Mouse (Mus musculus): ENCODE measurements around the gene St6galnac5.

The St6galnac5 gene

GRCm38 (mm10) chr3:152913625-152914024 lies 68.4 kb downstream of the St6galnac5 start:
- DNase-seq (ENCODE audit: low read depth, low spot score), result no peak

DNA sequence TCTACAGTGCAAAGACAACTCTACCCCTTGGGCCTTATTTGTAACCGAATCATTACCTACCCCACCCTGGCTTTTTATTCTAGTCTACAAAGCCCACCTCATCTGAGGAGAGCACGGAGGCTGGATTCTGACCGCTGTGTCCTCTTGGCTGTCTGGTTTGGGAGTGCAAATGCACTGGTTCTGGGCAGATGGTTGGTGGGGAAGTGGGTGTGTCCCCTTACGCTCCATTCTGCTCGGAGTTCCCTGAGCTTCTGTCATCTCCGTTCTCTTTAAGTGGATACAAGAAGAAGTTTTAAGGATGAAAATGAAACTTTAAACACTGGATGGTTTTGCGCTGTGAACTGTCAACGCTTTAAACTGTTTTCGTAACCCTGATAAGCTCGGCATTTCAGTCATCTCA lies 68.9 kb downstream of the St6galnac5 start:
- no peak for DNase-seq (ENCODE audit: low read depth, low spot score)

DNA sequence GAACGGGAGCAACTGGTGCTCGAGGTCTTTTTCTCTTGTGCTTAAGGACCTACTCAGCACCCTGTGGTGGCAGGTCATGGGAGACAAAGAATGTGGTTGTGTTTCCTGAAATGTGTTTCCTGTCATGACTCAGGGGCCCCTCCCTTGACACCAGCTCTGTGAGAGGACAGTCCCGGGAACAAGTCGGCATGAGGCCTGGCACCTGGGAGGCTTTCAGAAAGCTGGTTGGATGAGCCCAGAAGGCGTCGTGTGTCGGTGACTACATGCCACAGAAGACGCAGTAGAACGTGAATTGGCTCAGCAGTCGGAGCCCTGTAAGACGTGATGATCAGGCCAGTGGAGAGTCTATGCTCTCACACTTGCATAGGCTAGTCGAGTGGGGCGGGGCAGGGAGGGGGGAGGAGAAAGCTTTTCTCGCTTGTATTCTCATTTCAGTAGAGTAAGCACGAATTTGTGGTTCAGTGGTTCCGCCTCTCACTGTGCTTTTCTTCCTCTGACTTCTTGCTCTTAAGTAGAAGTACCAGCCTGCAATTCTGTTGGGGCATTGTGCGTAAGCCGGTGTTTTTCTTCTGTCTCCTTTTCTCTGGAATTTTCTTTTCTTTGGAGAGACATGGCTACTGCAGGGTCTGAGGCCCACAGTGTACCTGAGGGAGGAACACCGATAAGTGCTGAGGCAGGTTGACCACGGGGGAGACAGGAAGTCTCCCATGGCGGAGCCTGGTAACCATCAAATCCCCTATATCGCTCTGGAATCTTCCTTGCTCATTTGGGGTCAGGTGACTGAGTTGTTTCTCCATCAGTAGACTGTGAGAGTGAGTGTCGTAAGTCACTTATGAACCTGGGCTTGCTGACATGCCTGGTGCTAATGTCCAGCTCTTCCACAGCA lies 69.6 kb downstream of the St6galnac5 start:
- no peak for DNase-seq (ENCODE audit: low read depth, low spot score)

- DNase-seq (ENCODE audit: low read depth, low spot score), result no peak
Observed at GRCm38 (mm10) chr3:152911578-152911977, 70.5 kb downstream of the St6galnac5 start.

DNA sequence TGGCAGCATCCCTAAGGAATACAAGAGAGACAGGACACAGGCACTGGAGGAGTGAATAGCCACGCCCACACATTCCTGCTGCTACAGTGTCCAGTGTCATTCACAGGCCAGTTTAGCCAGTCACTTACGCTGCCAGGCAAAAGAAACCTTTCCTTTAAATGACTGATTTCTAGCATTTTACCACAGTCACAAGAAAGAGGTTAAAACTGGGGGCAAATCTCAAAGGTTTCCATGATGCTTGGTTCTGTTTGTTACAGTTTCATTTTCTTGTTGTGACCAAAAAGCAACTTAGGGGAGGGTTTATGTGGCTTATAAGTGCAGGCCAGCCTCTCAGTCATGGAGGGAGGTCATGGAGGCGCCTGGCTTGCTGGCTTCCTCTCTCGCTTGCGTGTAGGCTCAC lies 74.4 kb downstream of the St6galnac5 start:
- DNase-seq (ENCODE audit: low read depth, low spot score), result no peak

DNA sequence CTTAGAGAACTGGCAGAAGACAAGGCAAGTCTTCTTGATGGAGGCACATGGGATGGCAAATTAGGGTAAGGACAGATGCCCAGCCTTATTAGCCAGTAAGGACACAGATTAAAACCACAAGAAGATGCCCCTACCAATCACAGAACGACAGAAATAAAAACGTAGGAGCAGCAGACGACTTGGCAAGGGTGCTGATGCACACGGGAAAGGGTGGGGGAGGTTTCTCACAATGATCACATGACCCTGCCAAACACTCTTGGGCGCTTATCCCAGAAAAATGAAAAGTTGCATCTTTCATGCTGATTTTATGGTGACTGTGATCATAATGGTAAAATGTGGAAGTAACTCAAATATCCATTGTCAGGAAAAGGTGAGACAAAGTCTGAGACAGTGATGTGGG lies 75.0 kb downstream of the St6galnac5 start:
- no peak for DNase-seq (ENCODE audit: low read depth, low spot score)

DNA sequence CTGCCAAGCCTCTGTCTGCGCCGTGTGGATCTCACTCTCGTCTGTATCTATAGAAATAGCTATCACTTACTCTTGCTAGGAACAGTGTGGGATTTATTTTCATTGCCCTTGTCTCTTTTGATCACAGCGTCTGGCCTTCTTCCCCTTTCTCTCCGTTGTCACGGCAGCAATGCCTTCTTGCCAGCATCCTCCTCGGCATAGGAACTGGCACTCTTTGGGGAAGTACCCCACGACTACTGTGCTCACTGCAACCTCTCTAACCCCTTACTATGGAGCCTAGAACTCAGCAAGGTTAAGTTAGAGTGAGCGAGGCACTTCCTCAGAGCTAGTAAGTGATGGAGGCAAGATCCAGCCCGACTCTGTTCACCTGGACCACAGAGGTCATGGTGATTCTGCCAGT lies 76.2 kb downstream of the St6galnac5 start:
- DNase-seq (ENCODE audit: low read depth, low spot score), result no peak

- no peak for DNase-seq (ENCODE audit: low read depth, low spot score)
Observed at GRCm38 (mm10) chr3:152905026-152905425, 77.0 kb downstream of the St6galnac5 start.

- no peak for DNase-seq (ENCODE audit: low read depth, low spot score)
Observed at GRCm38 (mm10) chr3:152898906-152899305, 83.1 kb downstream of the St6galnac5 start.

DNA sequence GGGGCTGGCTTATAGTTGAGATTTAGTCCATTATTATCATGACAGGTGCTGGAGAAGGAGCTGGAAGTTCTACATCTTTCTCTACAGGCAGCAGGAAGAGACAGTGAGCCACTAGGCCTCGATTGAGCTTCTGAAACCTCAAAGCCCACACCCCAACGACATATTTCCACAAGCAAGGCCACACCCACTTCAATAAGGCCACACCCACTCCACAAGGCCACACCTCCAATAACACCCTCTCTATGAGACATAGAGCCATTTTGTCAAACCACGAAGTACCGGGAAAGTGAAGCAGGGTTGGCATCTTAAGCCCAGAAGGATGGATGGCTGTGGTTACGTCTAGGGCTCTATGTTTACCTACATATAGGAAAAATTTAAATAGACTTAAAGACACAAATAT lies 84.8 kb downstream of the St6galnac5 start:
- DNase-seq (ENCODE audit: low read depth, low spot score), result no peak

DNA sequence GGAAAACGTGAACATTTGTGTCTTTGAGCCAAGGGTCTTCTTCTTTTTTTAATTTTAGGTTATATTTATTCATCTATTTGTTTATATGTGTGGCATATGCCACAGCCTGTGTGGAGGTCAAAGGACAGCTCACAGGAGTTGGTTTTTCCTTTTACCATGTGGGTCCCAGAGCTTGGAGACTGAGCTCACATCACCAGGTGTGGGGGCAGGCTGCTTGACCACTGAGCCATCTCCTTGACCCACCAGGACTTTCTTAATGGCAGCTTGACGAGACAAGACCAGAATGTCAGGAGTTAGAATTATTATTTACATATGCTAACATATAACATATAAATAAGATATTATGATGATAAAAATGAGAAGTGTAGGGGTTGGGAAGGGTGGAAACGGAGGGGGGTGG lies 85.9 kb downstream of the St6galnac5 start:
- no peak for DNase-seq (ENCODE audit: low read depth, low spot score)

DNA sequence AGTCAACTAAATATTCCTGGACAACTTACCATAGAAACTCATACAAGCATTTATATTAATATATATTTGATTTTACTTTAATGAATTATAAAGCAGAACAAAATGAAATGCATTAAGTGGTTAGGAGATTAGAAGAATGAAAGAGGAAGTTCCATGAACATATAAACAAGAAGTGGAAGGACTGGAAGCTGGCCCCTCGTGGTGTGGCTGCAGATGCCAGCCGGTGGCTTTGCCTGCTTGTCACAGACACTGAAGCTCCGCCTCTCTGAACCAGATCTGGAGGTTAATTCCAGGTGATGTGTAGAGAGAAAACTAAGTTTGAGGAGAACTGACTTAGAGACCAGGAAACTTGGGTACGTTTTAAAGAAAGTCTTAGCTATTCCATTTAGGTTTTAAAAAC lies 87.1 kb downstream of the St6galnac5 start:
- DNase-seq (ENCODE audit: low read depth, low spot score), result no peak

GRCm38 (mm10) chr3:152888116-152888515 lies 93.9 kb downstream of the St6galnac5 start:
- DNase-seq (ENCODE audit: low read depth, low spot score), result no peak

GRCm38 (mm10) chr3:152886749-152887148 lies 95.3 kb downstream of the St6galnac5 start:
- DNase-seq (ENCODE audit: low read depth, low spot score), result no peak

GRCm38 (mm10) chr3:152883556-152883955 lies 98.5 kb downstream of the St6galnac5 start:
- no peak for DNase-seq (ENCODE audit: low read depth, low spot score)

GRCm38 (mm10) chr3:152881706-152882105 lies 100.3 kb downstream of the St6galnac5 start:
- no peak for DNase-seq (ENCODE audit: low read depth, low spot score)

GRCm38 (mm10) chr3:152880121-152880835 lies 101.8 kb downstream of the St6galnac5 start:
- peak; percentile 52 for DNase-seq (ENCODE audit: low read depth, low spot score)

GRCm38 (mm10) chr3:152875723-152876290 lies 106.2 kb downstream of the St6galnac5 start:
- no peak for DNase-seq (ENCODE audit: low read depth, low spot score)

DNA sequence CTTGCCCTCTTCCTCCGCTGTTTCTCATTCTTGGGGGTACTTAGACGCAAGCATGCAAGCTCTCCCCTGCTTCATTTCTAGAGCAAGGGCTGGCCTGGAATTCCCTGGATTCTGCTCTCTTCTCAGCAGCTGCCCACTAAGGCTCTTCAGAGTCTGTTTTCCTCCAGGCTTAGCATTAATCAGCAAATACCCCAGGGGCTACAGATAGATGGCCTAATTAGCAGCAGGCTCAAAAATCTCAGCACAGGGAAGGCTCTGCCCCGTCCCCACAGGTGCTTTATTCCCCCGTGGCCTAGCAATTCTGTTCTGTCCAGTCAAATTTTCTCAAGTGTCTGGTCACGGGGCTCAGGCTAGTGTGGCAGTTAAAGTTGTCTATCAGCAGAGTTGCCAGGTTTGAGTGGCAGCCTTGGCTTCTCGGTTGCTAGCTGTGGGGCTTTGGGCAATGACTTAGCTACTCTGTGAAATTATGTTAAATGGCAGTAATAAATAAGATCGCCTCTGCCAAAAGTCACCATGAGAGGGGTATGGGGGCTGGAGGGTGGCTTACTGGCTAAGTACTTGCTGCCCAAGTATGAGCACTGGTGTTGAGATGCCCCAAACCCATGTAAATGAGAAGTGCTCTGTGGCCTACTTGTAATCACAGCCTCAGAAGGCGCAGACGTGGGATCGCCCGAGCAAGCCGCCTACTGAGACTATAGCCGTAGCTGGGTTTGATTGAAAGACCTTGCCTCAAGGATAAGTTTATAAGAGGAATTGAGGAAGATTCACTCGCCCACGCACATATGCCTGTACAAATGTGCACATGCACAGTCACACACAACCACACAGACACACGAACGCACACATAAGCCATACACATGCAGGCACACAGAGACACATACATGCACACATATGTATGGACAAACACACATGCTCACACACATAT lies 107.4 kb downstream of the St6galnac5 start:
- no peak for DNase-seq (ENCODE audit: low read depth, low spot score)

- peak; percentile 59 for DNase-seq (ENCODE audit: low read depth, low spot score)
Observed at GRCm38 (mm10) chr3:152872596-152872995, 109.5 kb downstream of the St6galnac5 start.

DNA sequence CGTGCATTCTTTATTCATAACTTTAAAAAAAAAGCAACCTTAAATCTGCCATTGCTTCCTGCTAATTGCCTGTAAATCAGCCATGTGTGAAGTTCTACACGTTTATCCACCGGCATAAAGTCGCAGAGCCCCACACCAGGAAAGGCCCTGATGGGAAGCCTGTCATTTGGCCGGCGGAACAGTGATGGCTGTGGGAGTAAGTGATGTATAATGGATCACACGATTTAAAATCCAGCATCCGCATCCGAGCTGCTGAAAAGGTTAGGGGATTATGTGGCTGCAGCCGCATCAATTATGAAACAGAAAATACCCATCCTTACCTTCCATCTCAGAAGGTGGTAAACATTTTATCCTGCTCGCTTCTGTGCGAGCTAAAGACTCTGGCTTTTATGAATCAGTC lies 110.0 kb downstream of the St6galnac5 start:
- no peak for DNase-seq (ENCODE audit: low read depth, low spot score)
